Mouse (Mus musculus) CH12.LX (cell line): ENCODE results near the gene Osbpl3. TPM values are rescaled to one million over a fixed set of nuclear protein-coding genes. Genes with fewer than 3 reads are reported as not detected.

Experiments
- DNase-seq: peaks from one replicate; pipeline ENCODE4 v3.0.0-alpha.2; 2013; ENCODE audit errors: extremely low read depth
- H3K27ac ChIP-seq: 2 replicates; pipeline ENCODE4 v1.5.1; 2012; ENCODE audit warnings: low read depth, mild to moderate bottlenecking, control low read depth, moderate library complexity; ENCODE audit not compliant: insufficient read depth
- H3K27me3 ChIP-seq: replicated peaks from 2 replicates; pipeline ENCODE3; 2012; ENCODE audit warnings: inconsistent platforms
- H3K36me3 ChIP-seq, 2 experiments: replicated peaks in 1 of 2; 2 replicates each; pipeline versions ENCODE3 to v1.6.1; 2012; ENCODE audit warnings: inconsistent platforms in 1 of 2, low read length in 1 of 2, mild to moderate bottlenecking in 1 of 2, mixed read lengths in 1 of 2, moderate library complexity in 1 of 2; ENCODE audit not compliant: control insufficient read depth in 1 of 2, insufficient read depth in 1 of 2
- H3K4me1 ChIP-seq, 2 experiments: 2 replicates each; pipeline ENCODE4 v1.6.1; 2012; ENCODE audit warnings: inconsistent platforms in 1 of 2, moderate library complexity in 1 of 2; ENCODE audit not compliant: insufficient read depth in 2 of 2, control insufficient read depth in 1 of 2
- H3K4me2 ChIP-seq: 2 replicates; pipeline ENCODE4 v1.6.1; 2012; ENCODE audit warnings: low read depth, mild to moderate bottlenecking, control low read depth; ENCODE audit not compliant: poor library complexity, insufficient read depth, severe bottlenecking
- H3K4me3 ChIP-seq, 3 experiments: fragments of 150-350 bp in 1 of 3; sonication (generic) in 1 of 3; replicated peaks in 1 of 3; 2 replicates each; pipeline versions ENCODE3 to v1.5.1; 2011 to 2012; ENCODE audit warnings: low read depth in 2 of 3, low read length in 2 of 3, mild to moderate bottlenecking in 2 of 3, moderate library complexity in 2 of 3, control low read depth in 1 of 3, improper control_type of control experiment in 1 of 3, inconsistent platforms in 1 of 3, mixed read lengths in 1 of 3; ENCODE audit not compliant: poor library complexity in 1 of 3
- H3K79me2 ChIP-seq: replicated peaks from 2 replicates; pipeline ENCODE4 v1.6.1; 2012; ENCODE audit warnings: mild to moderate bottlenecking, moderate library complexity; ENCODE audit not compliant: control insufficient read depth, poor library complexity, insufficient read depth, severe bottlenecking; ENCODE audit errors: extremely low read depth
- H3K9ac ChIP-seq: 2 replicates; pipeline ENCODE4 v1.6.1; 2012; ENCODE audit warnings: low read depth, mild to moderate bottlenecking, control low read depth, moderate library complexity; ENCODE audit not compliant: insufficient read depth
- H3K9me3 ChIP-seq: replicated peaks from 2 replicates; pipeline ENCODE3; 2012; ENCODE audit warnings: low read length, inconsistent platforms, mixed read lengths
- CHD2 ChIP-seq: IDR thresholded peaks from 2 replicates; pipeline ENCODE4 v1.6.1; 2011; ENCODE audit warnings: low read length, improper control_type of control experiment
- E2F4 ChIP-seq: IDR thresholded peaks from 2 replicates; pipeline ENCODE4 v1.6.1; 2011; ENCODE audit warnings: low read depth, low read length, improper control_type of control experiment; ENCODE audit not compliant: insufficient replicate concordance
- ELF1 ChIP-seq: IDR thresholded peaks from 2 replicates; pipeline ENCODE4 v1.6.1; 2014; ENCODE audit warnings: low read depth, mild to moderate bottlenecking, inconsistent platforms, low read length, improper control_type of control experiment
- ETS1 ChIP-seq: conservative IDR thresholded peaks from 2 replicates; pipeline ENCODE4 v1.6.1; 2012; ENCODE audit warnings: low read depth, mild to moderate bottlenecking, inconsistent platforms, low read length, improper control_type of control experiment, moderate library complexity
- HCFC1 ChIP-seq: IDR thresholded peaks from 2 replicates; pipeline ENCODE4 v1.6.1; 2012; ENCODE audit warnings: low read depth, mild to moderate bottlenecking, inconsistent platforms, low read length, improper control_type of control experiment
- IRF4 ChIP-seq: IDR thresholded peaks from 2 replicates; pipeline ENCODE4 v1.6.1; 2014; ENCODE audit warnings: low read depth, mild to moderate bottlenecking, inconsistent platforms, low read length, improper control_type of control experiment
- JUN ChIP-seq: IDR thresholded peaks from 2 replicates; pipeline ENCODE4 v1.6.1; 2011; ENCODE audit warnings: low read depth, mild to moderate bottlenecking, low read length, improper control_type of control experiment, moderate library complexity; ENCODE audit not compliant: insufficient read depth
- JUND ChIP-seq: conservative IDR thresholded peaks from 2 replicates; pipeline ENCODE4 v1.6.1; 2011; ENCODE audit warnings: low read depth, low read length, improper control_type of control experiment
- KAT2A ChIP-seq: IDR thresholded peaks from 2 replicates; pipeline ENCODE4 v1.6.1; 2012; ENCODE audit warnings: low read length, improper control_type of control experiment, inconsistent platforms; ENCODE audit not compliant: insufficient replicate concordance
- MAFK ChIP-seq: IDR thresholded peaks from 2 replicates; pipeline ENCODE4 v1.6.1; 2011; ENCODE audit warnings: low read length, improper control_type of control experiment; ENCODE audit not compliant: insufficient replicate concordance
- MAX ChIP-seq: IDR thresholded peaks from 2 replicates; pipeline ENCODE4 v1.6.1; 2011; ENCODE audit warnings: low read length, improper control_type of control experiment
- MAZ ChIP-seq: IDR thresholded peaks from 2 replicates; pipeline ENCODE4 v1.6.1; 2012; ENCODE audit warnings: low read depth, mild to moderate bottlenecking, inconsistent platforms, low read length, improper control_type of control experiment, moderate library complexity
- MEF2A ChIP-seq: IDR thresholded peaks from 2 replicates; pipeline ENCODE4 v1.6.1; 2014; ENCODE audit warnings: low read depth, mild to moderate bottlenecking, inconsistent platforms, low read length, improper control_type of control experiment, borderline replicate concordance
- MXI1 ChIP-seq: IDR thresholded peaks from 2 replicates; pipeline ENCODE4 v1.6.1; 2011; ENCODE audit warnings: mild to moderate bottlenecking, low read depth, low read length, improper control_type of control experiment
- NELFE ChIP-seq: IDR thresholded peaks from 2 replicates; pipeline ENCODE4 v1.6.1; 2011; ENCODE audit warnings: low read depth, low read length, improper control_type of control experiment
- NRF1 ChIP-seq: IDR thresholded peaks from 2 replicates; pipeline ENCODE4 v1.6.1; 2014; ENCODE audit warnings: low read depth, mild to moderate bottlenecking, inconsistent platforms, low read length, improper control_type of control experiment, moderate library complexity
- POLR2A ChIP-seq: IDR thresholded peaks from 2 replicates; pipeline ENCODE4 v1.6.1; 2011; ENCODE audit warnings: low read depth, mild to moderate bottlenecking, improper control_type of control experiment, low read length
- POLR2AphosphoS2 ChIP-seq: IDR thresholded peaks from 2 replicates; pipeline ENCODE4 v1.6.1; 2011; ENCODE audit warnings: low read depth, low read length, improper control_type of control experiment
- SIN3A ChIP-seq: IDR thresholded peaks from 2 replicates; pipeline ENCODE4 v1.6.1; 2012; ENCODE audit warnings: low read length, improper control_type of control experiment, inconsistent platforms
- SMC3 ChIP-seq: IDR thresholded peaks from 2 replicates; pipeline ENCODE4 v1.6.1; 2011; ENCODE audit warnings: low read depth, low read length, improper control_type of control experiment
- TCF12 ChIP-seq: IDR thresholded peaks from 2 replicates; pipeline ENCODE4 v1.6.1; 2014; ENCODE audit warnings: low read depth, mild to moderate bottlenecking, inconsistent platforms, low read length, improper control_type of control experiment
- USF1 ChIP-seq: IDR thresholded peaks from 2 replicates; pipeline ENCODE4 v1.6.1; 2014; ENCODE audit warnings: low read depth, mild to moderate bottlenecking, inconsistent platforms, low read length, improper control_type of control experiment
- ZC3H11A ChIP-seq: IDR thresholded peaks from 2 replicates; pipeline ENCODE4 v1.6.1; 2012; ENCODE audit warnings: low read depth, mild to moderate bottlenecking, inconsistent platforms, low read length, improper control_type of control experiment
- ZKSCAN1 ChIP-seq: IDR thresholded peaks from 2 replicates; pipeline ENCODE4 v1.6.1; 2012; ENCODE audit warnings: low read depth, inconsistent platforms, low read length, improper control_type of control experiment, borderline replicate concordance
- dilution Hi-C: fragments of 300-500 bp; cut with MboI; formaldehyde crosslinking; loops from 2 replicates; pipeline ENCODE4 v1.14.3; 2020; ENCODE audit warnings: low sequenced_read_pairs; ENCODE audit not compliant: extremely low pct_unique_long_range_greater_than_20kb, extremely low pct_ligation_motif_present
- in situ Hi-C: fragments of 300-500 bp; cut with MboI; formaldehyde crosslinking; loops from 3 replicates; pipeline ENCODE4 v1.14.3; 2019; ENCODE audit warnings: low sequenced_read_pairs, low pct_ligation_motif_present, low pct_unique_long_range_greater_than_20kb, mixed read lengths
- polyA plus RNA-seq: library from polyadenylated mRNA; unstranded; fragments of >175 nt; gene quantifications from 2 replicates; pipeline ENCODE4 v1.2.1, GENCODE M21; 2012; ENCODE audit warnings: low read depth; ENCODE audit not compliant: insufficient read length
- total RNA-seq, 2 experiments: library from RNA; depleted of rRNA; stranded (reverse); fragments of 300-350 nt in 1 of 2; fragments of >200 nt in 1 of 2; gene quantifications; 2 replicates each; pipeline ENCODE4 v1.2.3; 2012 to 2014

Osbpl3 gene
- total and polyA plus RNA-seq, 3 experiments: 2.2 to 8.1 (median 3.5) TPM

- peak; percentile 63 for TF ChIP-seq HCFC1
- TF ChIP-seq ZC3H11A: peak; percentile 63
- peak; percentile 85; the same call in 1 of the 2 replicates for TF ChIP-seq NELFE
- TF ChIP-seq TCF12: peak; percentile 57; the same call in 1 of the 2 replicates
- no peak for TF ChIP-seq MAFK
- peak; percentile 25; the same call in 1 of the 2 replicates for TF ChIP-seq SIN3A
- peak; percentile 42; the same call in 1 of the 2 replicates for TF ChIP-seq ELF1
- peak; percentile 49; the same call in 1 of the 2 replicates for TF ChIP-seq MAX
- peak; percentile 74 for TF ChIP-seq MEF2A
- TF ChIP-seq USF1: no peak
- peak; percentile 93 for TF ChIP-seq SMC3
- no peak for TF ChIP-seq KAT2A
- TF ChIP-seq MXI1: no peak
- TF ChIP-seq ETS1: no peak
Measured at GRCm38 (mm10) chr6:50294128-50294527, 161.9 kb downstream of the Osbpl3 start (continued).

GRCm38 (mm10) chr6:50291650-50292049 is 164.4 kb downstream of the Osbpl3 start:
- in situ Hi-C loops: loop anchor here (25.0 kb wide), 2 partner anchors 179 to 354 kb away; partner anchors contain the start of gene Mpp6

More at GRCm38 (mm10) chr6:50291650-50292049, 164.4 kb downstream of the Osbpl3 start:
- Histone ChIP-seq H3K27ac (no peak overlapping the region), H3K79me2 (no peaks in the 10 kb centered on the region), H3K9me3 (peaks cover 2% of the 10 kb centered on the region), H3K9ac (no peak overlapping the region), H3K27me3 (no peaks in the 10 kb centered on the region), H3K36me3 (peaks cover 0 to 4% of the 10 kb centered on the region in 2 experiments), H3K4me1 (peaks cover 2 to 25% of the 10 kb centered on the region in 2 experiments; a peak in 3 of 4 replicates), H3K4me3 (no peak overlapping the region), H3K4me2 (no peak overlapping the region)
- DNase-seq: no peak
- dilution Hi-C loops: no loop called here
- TF ChIP-seq POLR2A: no peak
- TF ChIP-seq JUN: no peak
- no peak for TF ChIP-seq MAX
- TF ChIP-seq MAZ: no peak
- TF ChIP-seq ELF1: no peak
- TF ChIP-seq POLR2AphosphoS2: no peak
- no peak for TF ChIP-seq ETS1
- no peak for TF ChIP-seq USF1
- no peak for TF ChIP-seq IRF4
- no peak for TF ChIP-seq JUND
- no peak for TF ChIP-seq NRF1
- no peak for TF ChIP-seq MAFK
- TF ChIP-seq ZKSCAN1: no peak
- no peak for TF ChIP-seq CHD2
- no peak for TF ChIP-seq HCFC1
- no peak for TF ChIP-seq E2F4
